Mouse (Mus musculus) hindbrain, embryonic 11.5 days (tissue): ENCODE measurements at regions not wholly inside any gene's neighbourhood (a gene's known extent, or its start where the extent isn't known, plus 50 kb on each side); places are given as distances from the start of the nearest gene placed in this dataset.

ENCODE experiments used
- ATAC-seq: fragments of 200-750 bp; cut with Nextera tagmentation; 2 replicates; pipeline ENCODE4 v1.8.0; 2017; ENCODE audit warnings: mild to moderate bottlenecking, moderate TSS enrichment, moderate library complexity; ENCODE audit not compliant: low FRiP score
- DNase-seq: peaks from one replicate; pipeline ENCODE4 v3.0.0-alpha.2; 2015; ENCODE audit warnings: low spot score
- H3K27ac ChIP-seq: fragments of 300-500 bp; sonication (generic); 2 replicates; pipeline ENCODE4 v1.5.1; 2014; ENCODE audit warnings: mild to moderate bottlenecking, low read depth, low read length
- H3K27me3 ChIP-seq: fragments of 300-500 bp; sonication (generic); 2 replicates; pipeline ENCODE4 v1.6.1; 2014; ENCODE audit warnings: mild to moderate bottlenecking, low read length, moderate library complexity, mixed read lengths; ENCODE audit not compliant: control insufficient read depth, insufficient read depth
- H3K36me3 ChIP-seq: fragments of 300-500 bp; sonication (generic); 2 replicates; pipeline ENCODE4 v1.6.1; 2014; ENCODE audit warnings: mild to moderate bottlenecking, low read length, moderate library complexity, mixed read lengths; ENCODE audit not compliant: control insufficient read depth, insufficient read depth
- H3K4me1 ChIP-seq: fragments of 300-500 bp; sonication (generic); replicated peaks from 2 replicates; pipeline ENCODE4 v1.6.1; 2014; ENCODE audit warnings: low read length, mixed read lengths; ENCODE audit not compliant: control insufficient read depth, insufficient read depth
- H3K4me2 ChIP-seq: fragments of 300-500 bp; sonication (generic); replicated peaks from 2 replicates; pipeline ENCODE4 v1.6.1; 2014; ENCODE audit warnings: mild to moderate bottlenecking, low read depth, low read length
- H3K4me3 ChIP-seq: fragments of 300-500 bp; sonication (generic); 2 replicates; pipeline ENCODE4 v1.5.1; 2014; ENCODE audit warnings: low read depth, low read length
- H3K9ac ChIP-seq: fragments of 300-500 bp; sonication (generic); 2 replicates; pipeline ENCODE4 v1.6.1; 2014; ENCODE audit warnings: low read depth, low read length
- H3K9me3 ChIP-seq: fragments of 300-500 bp; sonication (generic); 2 replicates; pipeline ENCODE4 v1.6.1; 2016; ENCODE audit warnings: low read length; ENCODE audit not compliant: control insufficient read depth
- WGBS: fragments of 180-500 bp; shearing (Covaris S2); extraction: QIAGEN DNeasy Blood & Tissue Kit; methylation state at CpG from one replicate; pipeline ENCODE4 v1.1.7; 2014; 5-methylcytosine and 5-hydroxymethylcytosine counted together

GRCm38 (mm10) chr6:10970587-10971138, 936.6 kb downstream of the Ndufa4 start:
- no peak overlapping the region for H3K4me3 ChIP-seq

GRCm38 (mm10) chr6:10969841-10970536, 937.3 kb downstream of the Ndufa4 start:
- no peak overlapping the region for H3K4me3 ChIP-seq
- peak; percentile 95 for ATAC-seq
- no peaks in the 10 kb centered on the region for H3K27me3 ChIP-seq
- WGBS: 25% methylated on average over 7 of the region's 7 CpGs
- H3K9me3 ChIP-seq: no peaks in the 10 kb centered on the region
- peak; percentile 66 for DNase-seq
- H3K4me2 ChIP-seq: no peak overlapping the region; the same call in 1 of the 2 replicates
- peak overlapping the region; percentile 79 for H3K27ac ChIP-seq
- no peak overlapping the region for H3K9ac ChIP-seq
- H3K36me3 ChIP-seq: no peaks in the 10 kb centered on the region
- H3K4me1 ChIP-seq: no peaks in the 10 kb centered on the region

More at GRCm38 (mm10) chr6:10970587-10971138, 936.6 kb downstream of the Ndufa4 start:
- DNase-seq (peak; percentile 57), ATAC-seq (peak; percentile 73)
- 12% methylated on average over 11 of the region's 11 CpGs for WGBS
- Histone ChIP-seq H3K27ac (peak overlapping the region; percentile 79), H3K9me3 (no peaks in the 10 kb centered on the region), H3K9ac (peak overlapping the region; percentile 36), H3K27me3 (no peaks in the 10 kb centered on the region), H3K4me1 (no peaks in the 10 kb centered on the region), H3K4me2 (no peak overlapping the region; the same call in 1 of the 2 replicates), H3K36me3 (no peaks in the 10 kb centered on the region)

GRCm38 (mm10) chr6:10943545-10943944, 963.8 kb downstream of the Ndufa4 start:
- Histone ChIP-seq H3K4me3 (no peak overlapping the region), H3K36me3 (no peaks in the 10 kb centered on the region), H3K9ac (no peak overlapping the region), H3K4me1 (no peaks in the 10 kb centered on the region), H3K9me3 (no peaks in the 10 kb centered on the region), H3K27me3 (no peaks in the 10 kb centered on the region), H3K27ac (no peak overlapping the region), H3K4me2 (no peak overlapping the region)
- DNase-seq (no peak), ATAC-seq (no peak)
- 77% methylated on average over 1 of the region's 1 CpGs for WGBS

- ATAC-seq (no peak), DNase-seq (no peak)
- H3K4me3 ChIP-seq: no peak overlapping the region
- WGBS: 91% methylated on average over 3 of the region's 3 CpGs
- no peak overlapping the region for H3K9ac ChIP-seq
- no peaks in the 10 kb centered on the region for H3K27me3 ChIP-seq
- H3K27ac ChIP-seq: no peak overlapping the region
- no peaks in the 10 kb centered on the region for H3K9me3 ChIP-seq
- H3K4me2 ChIP-seq: no peak overlapping the region
- H3K4me1 ChIP-seq: no peaks in the 10 kb centered on the region
- H3K36me3 ChIP-seq: no peaks in the 10 kb centered on the region
Observed at GRCm38 (mm10) chr6:10941470-10941869, 965.8 kb downstream of the Ndufa4 start.
